Mouse (Mus musculus): ENCODE measurements around the gene Fbxo11. TPM values are rescaled to one million over a fixed set of nuclear protein-coding genes. Genes with fewer than 3 reads are reported as not detected.
A peak's percentile ranks its signal among the peaks of the same experiment; 100 is the strongest.
"Not testable (repeated sequence)": the region's sequence is repeated elsewhere in the genome, so short reads cannot be mapped to it uniquely, and the experiment has no call there.

The Fbxo11 gene
- total RNA-seq, 2 experiments from 2014 or later = 58.2 to 63.6 TPM

DNA sequence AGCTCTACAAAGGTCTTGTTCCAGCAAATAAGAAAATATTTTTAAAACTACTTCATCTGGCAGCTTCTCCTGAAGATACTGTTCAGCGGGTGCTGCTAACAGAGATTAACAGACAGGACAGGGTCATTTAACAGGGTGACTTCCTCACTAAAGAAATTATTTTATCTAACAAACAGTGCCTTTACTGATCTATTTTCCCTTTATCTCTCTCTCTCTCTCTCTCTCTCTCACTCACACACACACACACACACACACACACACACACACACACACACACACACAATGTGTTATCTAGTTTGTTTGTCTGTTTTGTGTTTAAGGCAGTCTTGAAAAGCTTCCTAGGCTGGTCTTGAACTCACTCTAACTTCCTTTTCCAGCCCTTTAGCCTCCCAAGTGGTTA, 50.6 kb downstream of the Fbxo11 start:
- DNase-seq = no peak

DNA sequence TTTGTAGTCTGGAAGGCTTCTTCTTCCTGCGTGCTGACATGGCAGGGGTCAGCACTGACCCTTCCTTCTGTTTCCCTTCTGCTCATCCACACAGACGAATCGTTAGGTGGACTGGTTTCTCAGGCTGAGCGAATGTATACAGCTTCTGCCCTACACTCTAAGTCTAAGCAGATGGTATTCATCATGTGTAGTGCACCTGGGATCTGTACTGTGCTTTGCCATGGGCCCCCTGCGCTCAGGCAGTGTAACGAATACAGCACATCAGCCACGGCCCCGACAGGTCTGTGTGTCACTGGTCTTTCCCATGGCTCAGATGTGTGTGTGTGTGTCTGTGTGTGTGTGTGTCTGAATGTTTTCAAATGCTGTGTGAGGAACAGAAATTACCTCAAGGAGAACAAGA, 58.1 kb downstream of the Fbxo11 start:
- DNase-seq = no peak

DNA sequence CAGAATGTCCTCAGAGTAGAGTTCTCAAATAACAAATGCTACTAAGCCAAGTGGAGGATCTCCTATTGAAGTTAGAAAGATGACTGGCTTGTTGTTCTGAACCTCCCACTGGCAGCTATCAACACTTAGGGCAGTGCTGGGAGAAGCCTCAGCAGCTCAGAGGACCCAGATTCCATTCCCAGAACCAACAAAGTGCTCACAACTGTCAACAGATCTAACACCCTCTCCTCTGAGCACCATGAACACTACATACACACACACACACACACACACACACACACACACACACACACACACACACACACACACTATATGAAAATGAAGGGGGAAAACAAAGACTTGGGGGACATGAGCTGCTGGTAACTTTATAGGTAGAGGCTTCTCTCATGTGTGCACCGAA, 60.2 kb downstream of the Fbxo11 start:
- no peak for DNase-seq

- DNase-seq = no peak
These were observed 67.3 kb downstream of the Fbxo11 start for GRCm38 (mm10) chr17:87997808-87998207.

DNA sequence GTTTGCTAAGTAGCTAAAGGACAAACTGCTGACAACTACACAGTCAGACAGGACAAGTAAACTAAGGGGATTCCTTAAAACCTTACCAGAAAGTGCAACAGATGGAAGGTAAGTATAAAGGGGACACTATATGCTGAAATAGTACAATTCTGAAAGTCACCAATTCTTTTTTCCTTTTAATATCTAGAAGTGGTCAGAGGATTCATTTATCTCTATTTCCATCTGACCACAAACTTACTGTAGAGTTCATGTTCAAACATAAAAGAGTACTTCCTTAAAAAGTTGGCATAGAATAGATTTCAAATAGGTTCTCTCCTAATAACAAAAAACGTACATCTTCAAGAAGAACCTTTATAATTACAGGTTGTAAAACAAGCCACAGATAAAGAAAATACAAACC, 71.8 kb downstream of the Fbxo11 start:
- DNase-seq = no peak

GRCm38 (mm10) chr17:87992154-87992553, 72.9 kb downstream of the Fbxo11 start:
- no peak for DNase-seq

DNA sequence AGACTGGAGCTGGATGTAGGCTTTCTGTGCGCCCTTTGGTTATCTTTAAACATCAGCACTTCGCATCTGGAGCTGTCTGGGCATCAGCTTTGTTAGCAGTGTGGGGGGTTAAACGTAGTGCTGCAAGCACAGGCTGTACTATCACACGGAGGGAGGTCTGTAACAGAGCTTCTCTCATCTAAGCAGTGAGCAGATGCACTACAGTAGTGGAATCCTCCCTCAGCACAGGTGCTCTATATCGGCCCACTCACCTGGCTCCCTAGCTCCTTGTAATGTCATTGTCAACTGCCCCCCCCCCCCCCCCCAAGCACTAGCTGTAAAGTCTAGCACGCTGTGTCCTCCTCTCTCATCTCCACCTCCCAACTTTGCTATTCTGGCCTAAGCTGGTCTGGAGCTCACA, 77.6 kb downstream of the Fbxo11 start:
- DNase-seq = no peak

- DNase-seq = no peak
These were observed 79.2 kb downstream of the Fbxo11 start for GRCm38 (mm10) chr17:87985916-87986315.

DNA sequence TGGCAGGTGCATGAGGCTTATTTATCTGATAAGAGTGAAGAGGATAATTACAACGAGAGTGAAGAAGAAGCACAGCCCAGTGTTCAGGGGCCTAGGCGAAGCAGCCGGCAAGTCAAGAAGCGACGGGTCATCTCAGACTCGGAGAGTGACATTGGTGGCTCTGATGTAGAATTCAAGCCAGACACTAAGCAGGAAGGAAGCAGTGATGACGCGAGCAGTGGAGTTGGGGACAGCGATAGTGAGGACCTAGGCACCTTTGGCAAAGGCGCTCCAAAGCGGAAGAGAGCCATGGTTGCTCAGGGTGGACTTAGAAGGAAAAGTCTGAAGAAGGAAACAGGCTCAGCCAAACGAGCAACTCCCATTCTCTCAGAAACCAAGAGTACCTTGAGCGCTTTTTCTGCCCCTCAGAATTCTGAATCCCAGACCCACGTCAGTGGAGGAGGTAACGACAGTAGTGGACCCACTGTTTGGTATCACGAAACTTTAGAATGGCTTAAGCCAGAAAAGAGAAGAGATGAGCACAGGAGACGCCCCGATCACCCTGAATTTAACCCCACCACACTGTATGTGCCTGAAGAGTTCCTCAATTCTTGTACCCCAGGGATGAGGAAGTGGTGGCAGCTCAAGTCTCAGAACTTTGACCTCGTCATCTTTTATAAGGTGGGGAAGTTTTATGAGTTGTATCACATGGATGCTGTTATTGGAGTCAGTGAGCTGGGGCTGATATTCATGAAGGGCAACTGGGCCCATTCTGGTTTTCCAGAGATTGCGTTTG, 80.5 kb downstream of the Fbxo11 start:
- no peak for DNase-seq

- DNase-seq = no peak
These were observed 81.8 kb downstream of the Fbxo11 start for GRCm38 (mm10) chr17:87983313-87983712.

- DNase-seq = no peak
These were observed 83.0 kb downstream of the Fbxo11 start for GRCm38 (mm10) chr17:87982112-87982511.

DNA sequence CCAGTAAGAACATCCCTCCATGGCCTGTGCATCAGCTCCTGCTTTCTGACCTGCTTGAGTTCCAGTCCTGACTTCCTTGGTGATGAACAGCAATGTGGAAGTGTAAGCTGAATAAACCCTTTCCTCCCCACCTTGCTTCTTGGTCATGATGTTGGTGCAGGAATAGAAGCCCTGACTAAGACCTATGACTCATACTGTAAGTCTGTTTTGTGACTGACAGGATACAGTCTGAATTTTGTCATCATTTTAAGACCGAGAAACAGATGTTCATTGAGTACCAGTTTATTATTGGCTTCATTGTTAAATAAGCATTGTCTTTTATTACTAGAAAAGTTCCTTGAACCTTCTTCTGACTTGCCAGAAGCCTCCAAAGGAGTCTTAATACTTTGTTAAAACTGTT, 85.4 kb downstream of the Fbxo11 start:
- not testable (repeated sequence) for DNase-seq

GRCm38 (mm10) chr17:87976927-87977326, 88.2 kb downstream of the Fbxo11 start:
- not testable (repeated sequence) for DNase-seq

GRCm38 (mm10) chr17:87976154-87976806, 88.8 kb downstream of the Fbxo11 start:
- DNase-seq = no peak

GRCm38 (mm10) chr17:87975229-87975853, 89.8 kb downstream of the Fbxo11 start:
- DNase-seq = peak; percentile 72 to 85

GRCm38 (mm10) chr17:87974629-87975228, 90.4 kb downstream of the Fbxo11 start, which contains the start of gene Msh6:
Msh6 (plus strand) TSS chr17:87975062.
- DNase-seq = peak; percentile 88 to 92

GRCm38 (mm10) chr17:87973261-87974167, 91.6 kb downstream of the Fbxo11 start:
- no peak for DNase-seq

DNA sequence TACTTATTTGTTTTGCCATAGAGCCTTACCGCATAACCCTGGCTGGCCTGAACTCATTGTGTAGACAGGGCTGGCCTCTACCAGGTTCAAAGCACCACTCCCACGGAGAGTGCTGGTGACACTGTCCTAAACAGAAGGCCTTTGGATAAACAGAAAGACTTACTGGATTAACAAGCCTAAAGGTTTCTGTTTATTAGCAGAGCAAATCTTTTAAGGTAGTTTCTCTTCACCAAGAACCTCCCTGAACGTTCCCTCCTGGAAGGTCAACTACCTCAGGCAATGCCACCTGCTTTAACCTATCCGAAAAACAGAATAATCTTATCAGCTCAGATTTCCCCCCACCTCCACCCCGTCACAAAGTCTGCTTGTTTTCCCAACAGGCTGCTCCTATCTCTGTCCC, 92.2 kb downstream of the Fbxo11 start:
- DNase-seq = no peak

DNA sequence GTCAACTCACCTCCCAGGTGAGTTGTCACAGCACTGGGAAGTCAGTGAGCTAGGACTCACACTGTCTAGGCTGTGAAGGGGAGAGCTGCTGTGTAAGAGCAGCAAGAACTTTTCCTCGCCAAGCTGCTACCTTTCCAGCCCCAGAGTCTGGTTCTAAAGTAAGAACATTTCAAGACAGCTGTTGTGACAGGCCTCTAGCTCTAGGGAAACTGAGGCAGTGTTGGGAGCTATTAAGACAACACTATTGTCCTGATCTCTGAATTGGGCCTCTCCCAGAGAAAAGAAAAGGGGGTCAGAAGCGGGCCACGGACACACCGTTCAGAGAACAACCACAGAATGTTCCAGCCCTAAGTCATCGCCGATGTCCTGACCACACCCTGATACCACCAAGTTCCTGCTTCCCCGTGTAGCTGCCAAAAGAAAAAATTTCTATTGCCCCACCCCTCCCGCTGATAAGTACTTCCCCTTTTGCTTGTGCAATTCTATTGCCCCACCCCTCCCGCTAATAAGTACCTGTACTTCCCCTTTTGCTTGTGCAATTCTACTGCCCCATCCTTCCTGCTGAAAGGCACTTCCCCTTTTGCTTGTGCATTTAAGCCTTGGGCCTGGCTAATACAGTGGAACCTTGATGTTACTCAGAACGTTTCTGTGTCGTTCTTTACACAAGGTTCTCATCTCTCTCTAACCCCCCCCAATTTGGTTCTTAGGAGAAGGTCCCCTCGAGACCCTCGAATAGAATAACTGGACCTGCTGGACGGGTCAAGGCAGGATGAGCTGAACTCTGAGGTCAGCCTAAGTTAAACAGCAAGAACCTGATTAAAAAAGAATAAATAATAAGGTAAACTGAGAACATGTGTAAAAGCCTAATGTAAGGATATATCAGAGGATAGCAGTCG, 93.1 kb downstream of the Fbxo11 start:
- DNase-seq = not testable (repeated sequence)

GRCm38 (mm10) chr17:87968483-87968926, 96.6 kb downstream of the Fbxo11 start:
- not testable (repeated sequence) for DNase-seq
